ENCODE assay signal across 11 mouse cellular contexts in genomic region chr19:23170476-23170875, GRCm38 (mm10). TPM values are rescaled to one million over a fixed set of nuclear protein-coding genes. Genes with fewer than 3 reads are reported as not detected.
A peak's percentile ranks its signal among the peaks of the same experiment; 100 is the strongest.
DNase-seq lines count a peak whose midpoint lies in the region.
"Had no signal": no experiment of that assay in that cellular context is flagged by ENCODE, and none has a peak within 500 bp of the region (broad histone marks: within the 10 kb centered on the region; RNA-seq: fewer than 3 reads in every experiment).

No protein-coding gene starts in this region.

- peak; percentile 89 for DNase-seq in heart, adult 11 months
- DNase-seq in heart, postnatal 4 days: no peak
- DNase-seq in right cerebral cortex, postnatal 10 days (ENCODE audit: low spot score in 2 of 2): peak; percentile 48 to 67
- DNase-seq in right cerebral cortex, adult 18-20 months: no peak
- DNase-seq in cerebellum, adult 9-11 months: peak; percentile 78
- no peak for DNase-seq in urinary bladder, adult 18-20 months (ENCODE audit: low spot score in 2 of 2)
- DNase-seq in lung, postnatal 36 days: no peak
- DNase-seq: adrenal gland, postnatal 36 days; gastrocnemius, postnatal 25 days; kidney, postnatal 4 days; thymus, postnatal 14 days had no signal

RNA-seq across cellular contexts. Expression of gene Klf9, which starts 29.4 kb away (rescaled TPM):
- 10 to 100 TPM; 26.9 to 27.3 TPM for total RNA-seq in heart, postnatal 4 days (2021)

Comparison
In these comparisons a context has a peak if more than half of its experiments do, and no peak if none do; other contexts are left out.
1. DNase-seq: peak in heart, adult 11 months (single experiment), right cerebral cortex, postnatal 10 days (2 of 2) and cerebellum, adult 9-11 months (single experiment); none in heart, postnatal 4 days (single experiment), right cerebral cortex, adult 18-20 months (single experiment), urinary bladder, adult 18-20 months (0 of 2) and lung, postnatal 36 days (single experiment).